Mouse (Mus musculus) embryonic facial prominence, embryonic 15.5 days (tissue): ENCODE measurements around the gene Bdh2. TPM values are rescaled to one million over a fixed set of nuclear protein-coding genes. Genes with fewer than 3 reads are reported as not detected.

Experiments used
- ATAC-seq: fragments of 200-750 bp; cut with Nextera tagmentation; 2 replicates; pipeline ENCODE4 v1.8.0; 2017; ENCODE audit warnings: low read depth, moderate TSS enrichment; ENCODE audit not compliant: insufficient number of reproducible peaks, low FRiP score, low TSS enrichment
- H3K27ac ChIP-seq: fragments of 300-500 bp; sonication (generic); replicated peaks from 2 replicates; pipeline ENCODE4 v1.5.1; 2015; ENCODE audit warnings: mild to moderate bottlenecking, inconsistent platforms
- H3K27me3 ChIP-seq: fragments of 300-500 bp; sonication (generic); 2 replicates; pipeline ENCODE4 v1.6.1; 2015; ENCODE audit warnings: inconsistent platforms
- H3K36me3 ChIP-seq: fragments of 300-500 bp; sonication (generic); 2 replicates; pipeline ENCODE4 v1.6.1; 2015; ENCODE audit warnings: mild to moderate bottlenecking, inconsistent platforms
- H3K4me1 ChIP-seq: fragments of 300-500 bp; sonication (generic); 2 replicates; pipeline ENCODE4 v1.6.1; 2015; ENCODE audit warnings: inconsistent platforms
- H3K4me2 ChIP-seq: fragments of 300-500 bp; sonication (generic); replicated peaks from 2 replicates; pipeline ENCODE4 v1.6.1; 2015; ENCODE audit warnings: mild to moderate bottlenecking, inconsistent platforms
- H3K4me3 ChIP-seq: fragments of 300-500 bp; sonication (generic); replicated peaks from 2 replicates; pipeline ENCODE4 v1.5.1; 2015; ENCODE audit warnings: mild to moderate bottlenecking, inconsistent platforms
- H3K9ac ChIP-seq: fragments of 300-500 bp; sonication (generic); 2 replicates; pipeline ENCODE4 v1.6.1; 2015; ENCODE audit warnings: inconsistent platforms
- H3K9me3 ChIP-seq: fragments of 300-500 bp; sonication (generic); replicated peaks from 2 replicates; pipeline ENCODE4 v1.6.1; 2016; ENCODE audit warnings: inconsistent platforms
- whole genome bisulfite sequencing: fragments of 180-500 bp; shearing (Covaris S2); methylation state at CpG from one replicate; pipeline ENCODE4 v1.1.7; 2015; 5-methylcytosine and 5-hydroxymethylcytosine counted together
- polyA plus RNA-seq: library from polyadenylated mRNA; unstranded; fragments of >200 nt; fragmentation: Nextera tagmentation; extraction: Ambion mirVana; gene quantifications from 2 replicates; pipeline ENCODE4 v1.2.1, GENCODE M21; 2015

The Bdh2 gene
- polyA plus RNA-seq, 1 experiment from 2014 or later: 13.4 TPM

DNA sequence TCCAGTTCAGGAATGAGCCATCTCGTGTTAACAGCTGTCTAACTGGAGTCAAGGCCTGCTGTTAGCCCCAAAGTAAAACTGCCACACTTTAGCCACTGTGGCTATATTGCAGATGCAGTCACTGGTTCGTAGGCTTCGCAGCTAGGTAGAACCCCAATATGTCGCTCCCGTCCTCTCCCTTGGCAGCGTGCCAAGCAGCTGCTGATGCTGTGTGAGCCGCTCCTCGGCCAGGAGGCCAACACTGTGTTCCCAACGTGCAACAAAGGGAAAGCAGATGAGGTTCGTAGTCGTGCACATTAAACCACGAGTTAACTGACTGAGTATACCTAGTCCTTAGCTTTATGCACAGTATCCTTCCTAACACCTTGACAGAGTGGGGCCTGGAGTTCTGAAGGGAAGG lies 8.4 kb upstream of the Bdh2 start:
- Histone ChIP-seq H3K4me2 (no peak overlapping the region), H3K36me3 (peaks cover 42% of the 10 kb centered on the region)
- WGBS: 59% methylated on average over 12 of the region's 12 CpGs

GRCm38 (mm10) chr3:135273047-135273446 lies 8.0 kb upstream of the Bdh2 start:
- Histone ChIP-seq H3K9ac (no peak overlapping the region), H3K4me1 (no peaks in the 10 kb centered on the region), H3K27me3 (no peaks in the 10 kb centered on the region), H3K9me3 (no peaks in the 10 kb centered on the region), H3K4me2 (no peak overlapping the region), H3K36me3 (peaks cover 39% of the 10 kb centered on the region), H3K27ac (no peak overlapping the region), H3K4me3 (no peak overlapping the region)
- ATAC-seq: no peak
- 87% methylated on average over 13 of the region's 13 CpGs for WGBS

More for the DNA sequence above, 8.4 kb upstream of the Bdh2 start:
- Histone ChIP-seq H3K4me3 (no peak overlapping the region), H3K4me1 (no peaks in the 10 kb centered on the region), H3K9me3 (no peaks in the 10 kb centered on the region), H3K27ac (no peak overlapping the region), H3K27me3 (no peaks in the 10 kb centered on the region), H3K9ac (no peak overlapping the region)
- ATAC-seq: no peak; the same call in 1 of the 2 replicates

- no peaks in the 10 kb centered on the region for H3K4me1 ChIP-seq
- no peak for ATAC-seq
- H3K4me3 ChIP-seq: no peak overlapping the region
- H3K36me3 ChIP-seq: no peaks in the 10 kb centered on the region
- H3K27ac ChIP-seq: no peak overlapping the region
- H3K9ac ChIP-seq: no peak overlapping the region
- H3K27me3 ChIP-seq: no peaks in the 10 kb centered on the region
- H3K4me2 ChIP-seq: no peak overlapping the region
- WGBS: 61% methylated on average over 4 of the region's 4 CpGs
- no peaks in the 10 kb centered on the region for H3K9me3 ChIP-seq
Measured at GRCm38 (mm10) chr3:135280160-135280559, 861 bp upstream of the Bdh2 start.

GRCm38 (mm10) chr3:135281701-135282100 lies 680 bp downstream of the Bdh2 start:
- Histone ChIP-seq H3K4me2 (no peak overlapping the region), H3K9me3 (no peaks in the 10 kb centered on the region), H3K4me1 (no peaks in the 10 kb centered on the region), H3K9ac (no peak overlapping the region), H3K27ac (no peak overlapping the region), H3K27me3 (no peaks in the 10 kb centered on the region), H3K4me3 (no peak overlapping the region), H3K36me3 (no peaks in the 10 kb centered on the region)
- ATAC-seq: no peak
- WGBS: 70% methylated on average over 8 of the region's 8 CpGs

- no peak overlapping the region for H3K9ac ChIP-seq
- H3K4me3 ChIP-seq: no peak overlapping the region
- 80% methylated on average over 11 of the region's 11 CpGs for WGBS
- ATAC-seq: no peak
- no peaks in the 10 kb centered on the region for H3K9me3 ChIP-seq
- H3K4me2 ChIP-seq: no peak overlapping the region
- H3K27me3 ChIP-seq: no peaks in the 10 kb centered on the region
- no peaks in the 10 kb centered on the region for H3K4me1 ChIP-seq
- no peaks in the 10 kb centered on the region for H3K36me3 ChIP-seq
- no peak overlapping the region for H3K27ac ChIP-seq
Measured at GRCm38 (mm10) chr3:135285256-135285655, 4.2 kb downstream of the Bdh2 start.

DNA sequence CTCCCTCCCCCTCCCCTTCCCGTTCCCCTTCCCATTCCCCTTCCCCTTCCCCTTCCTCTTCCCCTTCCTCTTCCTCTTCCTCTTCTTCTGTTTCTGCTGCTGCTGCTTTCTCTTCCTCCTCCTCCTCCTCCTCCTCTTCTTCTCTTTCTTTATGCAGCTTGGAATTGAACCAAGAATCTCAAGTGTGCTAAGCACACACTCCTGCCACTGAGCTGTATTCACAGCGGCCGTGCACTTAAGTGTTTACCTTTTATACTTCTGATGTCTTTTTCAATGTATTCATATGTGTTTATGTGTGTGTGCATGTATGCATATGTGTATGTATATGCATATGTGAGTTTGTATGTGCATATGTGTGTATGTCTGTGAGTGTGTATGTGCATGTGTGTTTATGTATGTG lies 4.8 kb downstream of the Bdh2 start:
- Histone ChIP-seq H3K9ac (no peak overlapping the region), H3K4me2 (no peak overlapping the region), H3K9me3 (no peaks in the 10 kb centered on the region), H3K36me3 (no peaks in the 10 kb centered on the region), H3K27me3 (no peaks in the 10 kb centered on the region), H3K4me3 (no peak overlapping the region), H3K4me1 (no peaks in the 10 kb centered on the region), H3K27ac (no peak overlapping the region)
- 75% methylated on average over 3 of the region's 3 CpGs for WGBS
- no peak for ATAC-seq

DNA sequence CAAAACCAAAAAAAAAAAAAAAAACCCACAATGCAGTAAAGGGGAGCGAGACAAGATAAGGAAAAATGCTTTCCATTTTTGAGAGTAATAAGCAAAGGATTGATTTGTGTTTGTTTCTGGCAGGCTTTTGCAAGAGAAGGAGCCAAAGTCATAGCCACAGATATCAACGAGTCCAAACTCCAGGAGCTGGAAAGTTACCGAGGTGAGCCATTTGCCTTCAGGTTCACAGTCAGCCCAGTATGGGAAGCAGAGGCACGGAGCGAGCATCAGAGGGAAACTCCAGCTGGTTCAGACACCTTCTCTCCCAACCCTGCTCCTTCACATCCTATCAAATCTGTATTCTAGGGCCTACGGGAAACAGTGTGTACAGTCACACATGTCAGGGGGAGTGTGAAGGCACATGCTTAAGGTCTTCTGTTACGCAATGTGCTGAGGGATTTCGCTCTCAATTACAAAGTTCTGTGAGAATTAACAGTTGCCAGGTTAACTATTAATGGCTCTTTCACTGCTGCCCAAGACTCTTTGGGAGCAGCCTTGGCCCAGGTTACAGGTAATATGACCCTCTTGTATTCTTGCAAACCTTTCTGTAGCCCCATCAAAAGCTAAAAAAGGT lies 7.2 kb downstream of the Bdh2 start:
- H3K27me3 ChIP-seq: no peaks in the 10 kb centered on the region
- WGBS: 79% methylated on average over 8 of the region's 8 CpGs
- no peak for ATAC-seq

GRCm38 (mm10) chr3:135289148-135289547 lies 8.1 kb downstream of the Bdh2 start:
- no peak overlapping the region for H3K4me3 ChIP-seq
- peaks cover 5% of the 10 kb centered on the region; the same call in 1 of the 2 replicates for H3K4me1 ChIP-seq
- 85% methylated on average over 1 of the region's 1 CpGs for WGBS
- no peaks in the 10 kb centered on the region for H3K9me3 ChIP-seq
- no peak overlapping the region for H3K4me2 ChIP-seq
- no peak overlapping the region for H3K27ac ChIP-seq
- H3K27me3 ChIP-seq: no peaks in the 10 kb centered on the region
- no peaks in the 10 kb centered on the region for H3K36me3 ChIP-seq
- no peak for ATAC-seq
- H3K9ac ChIP-seq: no peak overlapping the region

More for the DNA sequence above, 7.2 kb downstream of the Bdh2 start:
- Histone ChIP-seq H3K9me3 (no peaks in the 10 kb centered on the region), H3K4me3 (no peak overlapping the region), H3K4me2 (no peak overlapping the region), H3K27ac (no peak overlapping the region), H3K36me3 (no peaks in the 10 kb centered on the region), H3K4me1 (no peaks in the 10 kb centered on the region), H3K9ac (no peak overlapping the region)

DNA sequence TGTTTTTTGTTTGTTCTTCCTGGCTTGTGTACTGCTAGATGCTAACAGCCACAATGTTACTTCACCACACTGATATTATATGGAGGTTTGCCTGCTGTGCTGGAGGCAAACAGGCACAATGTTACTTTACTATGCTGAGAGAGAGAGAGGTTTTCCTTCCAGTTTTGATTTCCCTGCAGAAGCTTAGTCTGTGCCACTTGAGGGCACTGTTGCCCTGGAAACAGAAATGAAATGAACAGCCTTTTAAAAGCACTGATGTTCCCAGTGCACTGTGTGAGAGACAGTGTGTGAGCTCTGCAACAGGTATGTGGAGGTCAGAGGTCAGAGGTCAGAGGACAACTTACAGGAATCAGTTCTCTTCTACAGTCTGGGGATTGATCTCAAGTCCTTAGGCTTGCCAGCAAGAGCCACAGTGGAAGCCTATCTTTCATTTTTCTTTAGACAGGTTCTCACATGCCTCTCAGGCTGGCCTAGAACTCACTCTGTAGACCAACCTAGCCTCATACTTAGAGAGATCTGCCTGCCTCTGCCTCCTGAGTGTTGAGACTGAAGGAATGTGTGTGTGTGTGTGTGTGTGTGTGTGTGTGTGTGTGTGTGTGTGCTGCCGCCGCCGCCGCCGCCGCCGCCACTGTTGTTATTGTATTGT lies 9.4 kb downstream of the Bdh2 start:
- no peak for ATAC-seq
- Histone ChIP-seq H3K4me3 (no peak overlapping the region), H3K9ac (no peak overlapping the region), H3K36me3 (no peaks in the 10 kb centered on the region), H3K27me3 (no peaks in the 10 kb centered on the region), H3K27ac (no peak overlapping the region), H3K4me1 (peaks cover 15% of the 10 kb centered on the region; the same call in 1 of the 2 replicates), H3K9me3 (no peaks in the 10 kb centered on the region), H3K4me2 (no peak overlapping the region)
- WGBS: 100% methylated on average over 7 of the region's 7 CpGs

GRCm38 (mm10) chr3:135293703-135294102 lies 12.7 kb downstream of the Bdh2 start:
- Histone ChIP-seq H3K4me3 (no peak overlapping the region), H3K27me3 (no peaks in the 10 kb centered on the region), H3K4me1 (peaks cover 15% of the 10 kb centered on the region; the same call in 1 of the 2 replicates), H3K9me3 (no peaks in the 10 kb centered on the region), H3K9ac (no peak overlapping the region), H3K4me2 (no peak overlapping the region), H3K36me3 (no peaks in the 10 kb centered on the region), H3K27ac (no peak overlapping the region)
- no peak for ATAC-seq
- 41% methylated on average over 7 of the region's 7 CpGs for WGBS

- 49% methylated on average over 1 of the region's 1 CpGs for WGBS
- no peak for ATAC-seq
Measured at GRCm38 (mm10) chr3:135295559-135295958, 14.5 kb downstream of the Bdh2 start.

GRCm38 (mm10) chr3:135298560-135298959 lies 17.5 kb downstream of the Bdh2 start:
- no peak overlapping the region for H3K4me3 ChIP-seq
- H3K9me3 ChIP-seq: no peaks in the 10 kb centered on the region
- H3K4me1 ChIP-seq: peaks cover 14% of the 10 kb centered on the region; the same call in 1 of the 2 replicates
- no peak overlapping the region for H3K27ac ChIP-seq
- H3K4me2 ChIP-seq: no peak overlapping the region
- ATAC-seq: no peak
- no peak overlapping the region for H3K9ac ChIP-seq
- no peaks in the 10 kb centered on the region for H3K36me3 ChIP-seq
- peaks cover 5% of the 10 kb centered on the region; the same call in 1 of the 2 replicates for H3K27me3 ChIP-seq
- WGBS: 68% methylated on average over 3 of the region's 3 CpGs

More at GRCm38 (mm10) chr3:135295559-135295958, 14.5 kb downstream of the Bdh2 start:
- H3K9me3 ChIP-seq: no peaks in the 10 kb centered on the region
- no peak overlapping the region for H3K27ac ChIP-seq
- no peaks in the 10 kb centered on the region for H3K27me3 ChIP-seq
- H3K9ac ChIP-seq: no peak overlapping the region
- H3K36me3 ChIP-seq: no peaks in the 10 kb centered on the region
- H3K4me2 ChIP-seq: no peak overlapping the region
- peaks cover 15% of the 10 kb centered on the region; the same call in 1 of the 2 replicates for H3K4me1 ChIP-seq
- no peak overlapping the region for H3K4me3 ChIP-seq
